Mouse (Mus musculus) stomach, postnatal 0 days (tissue): ENCODE measurements at regions not wholly inside any gene's neighbourhood (a gene's known extent, or its start where the extent isn't known, plus 50 kb on each side); places are given as distances from the start of the nearest gene placed in this dataset.

Experiments
- CTCF ChIP-seq: IDR thresholded peaks from 2 replicates; pipeline ENCODE4 v1.5.1; 2016; ENCODE audit warnings: antibody characterized with exemption, low read depth, mild to moderate bottlenecking, moderate library complexity
- EP300 ChIP-seq: optimal IDR thresholded peaks from 2 replicates; pipeline ENCODE3; 2016; ENCODE audit warnings: antibody characterized with exemption

DNA sequence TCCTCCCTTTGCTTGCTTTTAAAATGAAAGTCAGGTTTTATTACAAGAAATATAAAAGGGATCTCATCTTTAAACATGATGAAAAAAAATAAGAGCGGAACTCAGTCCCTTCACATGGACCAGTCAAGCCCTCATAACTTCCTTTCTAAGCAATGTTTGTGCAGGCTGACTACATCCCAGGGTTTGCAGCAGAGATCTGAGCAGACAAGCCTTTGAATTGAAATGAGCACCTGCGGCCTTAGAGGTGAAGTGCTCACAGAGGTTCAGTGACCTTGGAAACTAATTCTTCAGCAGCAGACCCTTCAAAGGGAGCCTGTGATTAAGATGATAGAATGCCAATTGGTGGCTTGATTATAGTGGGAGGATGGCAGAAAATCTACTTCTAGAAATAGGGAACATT, 2918.3 kb downstream of the Poteg start:
- no peak for TF ChIP-seq CTCF
- no peak for TF ChIP-seq EP300
